ENCODE assay signal across 16 mouse cellular contexts in genomic region chr2:137085257-137085656, GRCm38 (mm10). TPM values are rescaled to one million over a fixed set of nuclear protein-coding genes. Genes with fewer than 3 reads are reported as not detected.
DNase-seq lines count a peak whose midpoint lies in the region.
"Had no signal": no experiment of that assay in that cellular context is flagged by ENCODE, and none has a peak within 500 bp of the region (broad histone marks: within the 10 kb centered on the region; RNA-seq: fewer than 3 reads in every experiment).

No protein-coding gene starts in this region.

- intact Hi-C loops in heart, postnatal 10 days (cut with DNase I) = no loop called here
- intact Hi-C loops in heart, postnatal 25 days (cut with DNase I) = no loop called here

- peak; percentile 63 to 74 for DNase-seq in heart, adult 9 months (ENCODE audit: low spot score in 2 of 2)
- DNase-seq in heart, postnatal 10 days = no peak
- peak; percentile 60 to 65 for DNase-seq in lung, adult 18-20 months
- no peak for DNase-seq in lung, postnatal 14 days
- DNase-seq in heart, postnatal 25 days (ENCODE audit: low spot score) = peak; percentile 28
- no peak for DNase-seq in frontal cortex, postnatal 25 days (ENCODE audit: low spot score in 2 of 2)
- DNase-seq: adrenal gland, adult 2 months; cerebellum, adult 9-10 months; kidney, adult 8-10 months; right cerebral cortex, postnatal 25 days had no signal

- peaks cover 9% of the 10 kb centered on the region; the same call in 1 of the 2 replicates for H3K4me1 ChIP-seq in brown adipose tissue, adult 24 weeks (ENCODE audit: control insufficient read depth, insufficient read depth, insufficient read length, low read length)
- H3K4me1 ChIP-seq: liver, embryonic 12.5 days had no signal

- no peak overlapping the region for H3K4me3 ChIP-seq in brown adipose tissue, adult 24 weeks (ENCODE audit: insufficient read depth, low read depth, low read length)
- H3K4me3 ChIP-seq: forebrain, embryonic 12.5 days; limb, embryonic 12.5 days; liver, embryonic 12.5 days; lung, embryonic 15.5 days; midbrain, embryonic 10.5 days had no signal

- H3K27ac ChIP-seq in brown adipose tissue, adult 24 weeks (replicated peaks; ENCODE audit: low read depth, low read length) = 0 out of 2 replicates have a peak overlapping the region, but pooled peaks have one; percentile 26
- H3K27ac ChIP-seq: forebrain, embryonic 12.5 days; limb, embryonic 12.5 days; liver, embryonic 12.5 days; lung, embryonic 15.5 days; midbrain, embryonic 10.5 days had no signal

RNA-seq across cellular contexts. Expression of gene Jag1, which starts 31.2 kb away (rescaled TPM):
- total RNA-seq in heart, postnatal 10 days (2021) = 10 to 100 TPM; 17.9 to 20.6 TPM
- 7.9 and 11.2 TPM in 2 replicates for polyA plus RNA-seq in brown adipose tissue, adult 24 weeks (2012; ENCODE audit: insufficient read depth, insufficient read length, missing spikeins)
- 10 to 100 TPM; 10.5 to 13.4 TPM for total RNA-seq in heart, postnatal 25 days (2021)

Comparison
In these comparisons a context has a peak if more than half of its experiments do, and no peak if none do; other contexts are left out.
1. DNase-seq: peak in heart, adult 9 months (2 of 2), lung, adult 18-20 months (2 of 2) and heart, postnatal 25 days (single experiment); none in heart, postnatal 10 days (0 of 2), lung, postnatal 14 days (single experiment) and frontal cortex, postnatal 25 days (0 of 2).